8 mouse cellular contexts compared by ENCODE assay signal in the genomic region with DNA sequence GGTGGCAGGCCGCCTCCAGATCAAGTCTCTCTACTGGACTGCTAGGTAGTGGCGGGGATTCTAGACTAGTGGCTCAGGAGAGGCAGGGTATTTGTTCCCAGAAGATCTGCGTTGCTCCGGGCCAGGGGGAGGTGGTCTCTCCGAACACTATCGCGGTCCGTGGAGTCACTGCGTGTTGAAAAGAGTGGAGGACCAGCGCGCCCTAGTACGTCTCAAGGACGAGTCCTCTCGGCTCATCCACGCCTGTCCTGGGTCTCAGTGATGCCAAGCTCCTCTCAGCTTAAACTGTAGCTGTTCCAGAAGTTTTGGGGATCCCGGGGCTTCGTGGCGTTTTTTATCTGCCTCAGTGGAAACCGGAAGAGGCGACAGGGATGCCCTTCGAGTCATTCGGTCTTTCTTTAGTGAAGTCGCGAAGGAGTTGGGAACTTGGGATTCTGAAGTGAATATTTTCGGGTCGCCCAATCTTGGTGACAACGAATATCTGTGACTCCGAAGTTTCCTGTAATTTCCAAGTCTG. TPM values are rescaled to one million over a fixed set of nuclear protein-coding genes. Genes with fewer than 3 reads are reported as not detected.
A peak's percentile ranks its signal among the peaks of the same experiment; 100 is the strongest.
DNase-seq lines count a peak whose midpoint lies in the region; ATAC-seq and TF ChIP-seq lines count a peak whose summit lies in the region.

No protein-coding gene starts in this region.

- TF ChIP-seq CTCF in layer of hippocampus, adult 2 months (conservative IDR thresholded peaks at IDR 0.05): no peak
- no peak for TF ChIP-seq CTCF in hindbrain, postnatal 0 days (IDR thresholded peaks at IDR 0.05; ENCODE audit: low read depth)
- TF ChIP-seq CTCF in midbrain, postnatal 0 days (IDR thresholded peaks at IDR 0.05): no peak

- no peak overlapping the region for H3K27ac ChIP-seq in layer of hippocampus, adult 2 months
- no peak overlapping the region for H3K27ac ChIP-seq in hindbrain, postnatal 0 days
- no peak overlapping the region for H3K27ac ChIP-seq in midbrain, postnatal 0 days (ENCODE audit: low read depth, low read length)

- no peaks in the 10 kb centered on the region for H3K36me3 ChIP-seq in hindbrain, postnatal 0 days (ENCODE audit: insufficient read depth, low read length)
- H3K36me3 ChIP-seq in midbrain, postnatal 0 days (ENCODE audit: insufficient read depth, low read length): no peaks in the 10 kb centered on the region

- peaks cover 4% of the 10 kb centered on the region; the same call in 1 of the 2 replicates for H3K4me1 ChIP-seq in hindbrain, postnatal 0 days (ENCODE audit: insufficient read depth, low read length)
- H3K4me1 ChIP-seq in midbrain, postnatal 0 days (ENCODE audit: insufficient read depth, low read length): peaks cover 5% of the 10 kb centered on the region; the same call in 1 of the 2 replicates

- no peaks in the 10 kb centered on the region for H3K9me3 ChIP-seq in hindbrain, postnatal 0 days (ENCODE audit: low read length)
- H3K9me3 ChIP-seq in midbrain, postnatal 0 days (ENCODE audit: low read length): no peaks in the 10 kb centered on the region

- peak overlapping the region; percentile 60 for H3K4me2 ChIP-seq in hindbrain, postnatal 0 days (ENCODE audit: low read depth, low read length)
- H3K4me2 ChIP-seq in midbrain, postnatal 0 days (ENCODE audit: low read depth, low read length, poor library complexity, severe bottlenecking): peak overlapping the region; percentile 47

- WGBS in hindbrain, postnatal 0 days: 2% methylated on average over 28 of the region's 28 CpGs
- WGBS in midbrain, postnatal 0 days: 2% methylated on average over 28 of the region's 28 CpGs

- H3K27me3 ChIP-seq in hindbrain, postnatal 0 days (ENCODE audit: insufficient read depth, low read length): peaks cover 47% of the 10 kb centered on the region
- peaks cover 53% of the 10 kb centered on the region for H3K27me3 ChIP-seq in midbrain, postnatal 0 days (ENCODE audit: insufficient read depth, low read length)

- no peak for ATAC-seq in hindbrain, postnatal 0 days
- ATAC-seq in midbrain, postnatal 0 days (ENCODE audit: low FRiP score): peak; percentile 35

- H3K4me3 ChIP-seq in layer of hippocampus, adult 2 months: peak overlapping the region; percentile 40
- H3K4me3 ChIP-seq in hindbrain, postnatal 0 days (ENCODE audit: low read length): peak overlapping the region; percentile 28
- peak overlapping the region; percentile 34 for H3K4me3 ChIP-seq in midbrain, postnatal 0 days (ENCODE audit: low read depth, low read length)

- no peak overlapping the region for H3K9ac ChIP-seq in hindbrain, postnatal 0 days (replicated peaks; ENCODE audit: low read length)
- no peak overlapping the region for H3K9ac ChIP-seq in midbrain, postnatal 0 days (replicated peaks; ENCODE audit: low read length, poor library complexity, severe bottlenecking)

- DNase-seq in layer of hippocampus, adult 2 months (ENCODE audit: low spot score in 2 of 2): no peak
- no peak for DNase-seq in layer of hippocampus, adult 11-12 months (ENCODE audit: low spot score)
- DNase-seq in embryo, embryonic 10 days (ENCODE audit: low spot score): peak; percentile 61
- DNase-seq in hindbrain, postnatal 0 days (ENCODE audit: low spot score): peak; percentile 10
- DNase-seq in midbrain, postnatal 0 days (ENCODE audit: low spot score): no peak
- no peak for DNase-seq in natural killer cell, adult 2 months (ENCODE audit: low spot score in 2 of 2)
- no peak for DNase-seq in testis, postnatal 14 days (ENCODE audit: low spot score)
- no peak for DNase-seq in cerebellum, adult 9-11 months

RNA-seq across cellular contexts. Expression of a gene that starts 59.5 kb away (rescaled TPM):
- 10 to 100 TPM; 28.7 to 33.6 TPM for total RNA-seq in layer of hippocampus, adult 2 months (2021)
- 11.9 and 15.7 TPM in 2 replicates for total RNA-seq in hindbrain, postnatal 0 days (2014; rRNA removed)
- polyA plus RNA-seq in hindbrain, postnatal 0 days (2015; fragmentation: Nextera tagmentation; extraction: Ambion mirVana): 29.3 and 30.0 TPM in 2 replicates
- total RNA-seq in midbrain, postnatal 0 days (2014; rRNA removed): 19.7 and 32.5 TPM in 2 replicates
- polyA plus RNA-seq in midbrain, postnatal 0 days (2015; fragmentation: Nextera tagmentation; extraction: Ambion mirVana): 31.1 and 31.5 TPM in 2 replicates

Comparison
In these comparisons a context has a peak if more than half of its experiments do, and no peak if none do; other contexts are left out.
1. DNase-seq: peak in embryo, embryonic 10 days (single experiment) and hindbrain, postnatal 0 days (single experiment); none in layer of hippocampus, adult 2 months (0 of 2), layer of hippocampus, adult 11-12 months (single experiment), midbrain, postnatal 0 days (single experiment), natural killer cell, adult 2 months (0 of 2), testis, postnatal 14 days (single experiment) and cerebellum, adult 9-11 months (single experiment).
2. Peak in every context shown above with its lines, with median percentiles within 50 percentile points of each other: H3K4me3 ChIP-seq.